Mouse (Mus musculus): ENCODE measurements around the gene Tsga10ip.
"Not testable (repeated sequence)": the region's sequence is repeated elsewhere in the genome, so short reads cannot be mapped to it uniquely, and the experiment has no call there.

Tsga10ip gene

GRCm38 (mm10) chr19:5423561-5423960 lies 21.2 kb upstream of the Tsga10ip start:
- no peak for DNase-seq

- DNase-seq: no peak
Observed at GRCm38 (mm10) chr19:5422895-5423443, 20.6 kb upstream of the Tsga10ip start.

- DNase-seq: no peak
Observed at GRCm38 (mm10) chr19:5422267-5422666, 19.9 kb upstream of the Tsga10ip start.

GRCm38 (mm10) chr19:5421784-5422183 lies 19.5 kb upstream of the Tsga10ip start:
- DNase-seq: no peak

- no peak for DNase-seq
Observed at GRCm38 (mm10) chr19:5420579-5420978, 18.3 kb upstream of the Tsga10ip start.

- DNase-seq: no peak
Observed at GRCm38 (mm10) chr19:5419630-5420029, 17.3 kb upstream of the Tsga10ip start.

- DNase-seq: no peak
Observed at GRCm38 (mm10) chr19:5418750-5419466, 16.6 kb upstream of the Tsga10ip start.

- no peak for DNase-seq
Observed at GRCm38 (mm10) chr19:5414534-5414957, 12.2 kb upstream of the Tsga10ip start.

GRCm38 (mm10) chr19:5413840-5414239 lies 11.5 kb upstream of the Tsga10ip start:
- DNase-seq: no peak

- DNase-seq: no peak
Observed at GRCm38 (mm10) chr19:5411961-5412360, 9.6 kb upstream of the Tsga10ip start.

- no peak for DNase-seq
Observed at GRCm38 (mm10) chr19:5410641-5411040, 8.3 kb upstream of the Tsga10ip start.

GRCm38 (mm10) chr19:5409068-5409467 lies 6.7 kb upstream of the Tsga10ip start:
- DNase-seq: no peak

- DNase-seq: no peak
Observed at GRCm38 (mm10) chr19:5408057-5409001, 6.0 kb upstream of the Tsga10ip start.

GRCm38 (mm10) chr19:5407133-5407532 lies 4.8 kb upstream of the Tsga10ip start:
- peak; percentile 40 for DNase-seq

- DNase-seq: not testable (repeated sequence)
Observed at GRCm38 (mm10) chr19:5406531-5407126, 4.3 kb upstream of the Tsga10ip start.

- DNase-seq: no peak
Observed at GRCm38 (mm10) chr19:5405924-5406323, 3.6 kb upstream of the Tsga10ip start.

GRCm38 (mm10) chr19:5401073-5401472 lies 1.3 kb downstream of the Tsga10ip start:
- not testable (repeated sequence) for DNase-seq

GRCm38 (mm10) chr19:5395371-5395770 lies 7.0 kb downstream of the Tsga10ip start:
- DNase-seq: no peak

- DNase-seq: no peak
Observed at GRCm38 (mm10) chr19:5394168-5394567, 8.2 kb downstream of the Tsga10ip start.

- no peak for DNase-seq
Observed at GRCm38 (mm10) chr19:5392892-5393291, 9.4 kb downstream of the Tsga10ip start.

GRCm38 (mm10) chr19:5390416-5390815 lies 11.9 kb downstream of the Tsga10ip start:
- no peak for DNase-seq

GRCm38 (mm10) chr19:5389647-5390046 lies 12.7 kb downstream of the Tsga10ip start:
- no peak for DNase-seq

GRCm38 (mm10) chr19:5388588-5389242 lies 13.6 kb downstream of the Tsga10ip start, which contains the start of gene Sart1:
Sart1 (minus strand) TSS chr19:5388703.
- peak; percentile 96 for DNase-seq
